Mouse (Mus musculus): ENCODE measurements at regions not wholly inside any gene's neighbourhood (a gene's known extent, or its start where the extent isn't known, plus 50 kb on each side); places are given as distances from the start of the nearest gene placed in this dataset.

DNA sequence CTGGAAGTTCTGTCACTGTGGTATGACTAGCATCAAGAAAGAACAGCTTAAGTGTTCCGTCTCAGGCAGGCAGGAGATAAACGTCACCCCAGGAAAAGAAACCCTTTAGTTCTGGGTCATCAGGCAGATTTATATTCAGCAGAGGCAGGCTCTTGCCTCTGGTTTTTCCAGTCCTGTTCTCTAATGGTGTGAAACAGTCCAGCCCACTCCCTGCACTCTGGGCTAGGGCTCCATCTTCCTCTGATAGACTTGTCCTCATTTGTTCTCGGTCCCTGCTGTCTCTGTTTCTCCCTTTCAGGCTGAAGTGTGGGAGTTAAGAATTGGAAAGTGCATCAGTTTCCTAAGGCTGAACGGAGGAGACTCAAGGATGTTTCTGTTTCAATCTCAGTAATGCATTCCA, 240.0 kb downstream of the Csl start:
- TF ChIP-seq POLR2A (IDR thresholded peaks at IDR 0.05; ENCODE audit: insufficient read depth, low read depth, low read length) (no peak), CTCF (IDR thresholded peaks at IDR 0.05) (no peak), EP300 (IDR thresholded peaks at IDR 0.05; ENCODE audit: insufficient read depth, low read depth, low read length) (no peak)
